Mouse (Mus musculus): Measurements from ENCODE around the gene Prr12.
A peak's percentile ranks its signal among the peaks of the same experiment; 100 is the strongest.

Gene Prr12

GRCm38 (mm10) chr7:45050945-45051600, 1.6 kb downstream of the Prr12 start:
- DNase-seq (ENCODE audit: low spot score), result peak; percentile 43

GRCm38 (mm10) chr7:45048923-45049657, 3.6 kb downstream of the Prr12 start:
- no peak for DNase-seq (ENCODE audit: low spot score)

DNA sequence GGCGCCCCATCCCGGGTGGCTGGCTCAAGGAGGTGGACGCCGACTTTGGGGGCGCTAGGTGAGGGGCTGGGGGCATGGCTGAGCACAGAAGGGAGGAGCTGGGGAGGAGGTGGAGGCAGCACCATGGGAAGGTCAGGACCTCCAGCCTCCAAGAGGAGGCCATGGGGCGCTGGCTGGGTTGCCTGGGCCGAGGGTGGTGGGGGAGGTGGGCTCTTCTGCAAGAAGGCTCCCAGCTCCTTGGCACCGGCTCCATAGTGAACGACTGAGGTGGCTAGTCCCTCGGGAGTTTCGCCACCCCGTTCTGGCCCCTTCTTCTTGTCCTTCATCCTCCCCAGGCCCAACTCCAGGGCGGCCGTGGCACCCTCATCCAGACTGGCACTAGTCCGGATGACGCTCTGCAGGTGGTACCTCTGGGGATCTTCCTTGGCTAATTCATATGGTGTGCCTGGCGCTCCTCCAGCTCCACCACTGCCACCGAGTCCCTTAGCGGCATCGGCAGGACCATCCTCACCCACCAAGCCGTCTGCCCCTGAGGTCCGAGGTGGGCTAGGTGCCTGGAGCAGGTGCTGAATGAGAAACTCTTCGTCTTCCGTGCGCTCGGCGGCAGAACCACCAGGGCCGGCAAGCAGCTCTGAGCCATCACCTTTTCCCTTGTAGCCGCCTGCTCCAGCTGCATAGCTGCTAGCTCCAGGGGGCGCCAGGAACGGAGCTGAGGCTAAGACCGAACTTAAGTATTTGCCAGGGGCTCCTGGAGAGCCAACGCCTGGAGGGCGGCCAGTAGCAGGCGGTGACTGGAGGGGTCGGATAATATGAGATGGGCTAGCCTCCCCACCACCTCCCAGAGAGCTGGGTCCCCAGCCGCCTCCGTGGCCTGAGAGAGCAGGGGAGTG, 4.4 kb downstream of the Prr12 start:
- no peak for DNase-seq (ENCODE audit: low spot score)

DNA sequence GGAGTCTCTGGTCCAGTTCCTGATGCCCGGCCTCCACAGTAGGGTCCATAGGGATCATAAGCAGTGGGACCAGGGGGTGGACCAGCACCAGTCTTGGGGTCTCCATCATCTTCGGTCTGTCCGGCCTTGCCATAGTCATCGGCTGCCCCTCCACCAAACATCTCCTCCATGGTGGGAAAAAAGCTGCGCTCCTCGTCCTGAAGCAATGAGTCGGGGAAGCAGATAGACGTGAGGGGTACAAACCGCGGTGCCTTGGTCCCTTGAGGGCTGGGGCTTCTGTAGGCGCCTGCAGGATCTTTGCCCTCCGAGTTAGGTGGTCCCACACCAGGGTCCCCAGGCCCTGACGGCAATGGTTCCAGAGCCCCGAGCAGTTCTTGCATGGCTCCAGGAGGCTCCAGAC, 5.2 kb downstream of the Prr12 start:
- DNase-seq (ENCODE audit: low spot score), result no peak

GRCm38 (mm10) chr7:45046853-45047350, 5.8 kb downstream of the Prr12 start:
- no peak for DNase-seq (ENCODE audit: low spot score)

DNA sequence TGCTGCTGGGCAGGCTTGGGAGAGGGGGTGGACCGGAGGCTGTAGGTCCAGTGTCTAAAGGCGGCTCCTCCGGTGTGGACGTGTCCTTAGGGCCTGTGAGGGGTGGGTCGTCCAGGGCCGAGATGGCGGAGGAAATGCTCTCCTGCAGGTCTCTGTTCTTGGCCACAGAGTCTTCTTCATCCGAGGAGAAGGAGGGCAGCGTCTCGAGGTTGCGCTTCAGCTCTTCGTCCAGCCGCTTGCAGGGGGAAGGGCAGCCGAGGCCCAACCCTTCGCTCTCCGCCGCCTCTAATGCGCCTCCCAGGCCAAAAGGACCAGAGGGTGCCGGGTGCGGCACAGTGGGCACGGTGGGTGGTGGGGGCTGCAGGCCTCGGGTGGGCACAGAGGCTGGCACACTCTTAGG, 6.9 kb downstream of the Prr12 start:
- DNase-seq (ENCODE audit: low spot score), result no peak

- DNase-seq (ENCODE audit: low spot score), result no peak
Measured at GRCm38 (mm10) chr7:45043307-45043706, 9.4 kb downstream of the Prr12 start.

DNA sequence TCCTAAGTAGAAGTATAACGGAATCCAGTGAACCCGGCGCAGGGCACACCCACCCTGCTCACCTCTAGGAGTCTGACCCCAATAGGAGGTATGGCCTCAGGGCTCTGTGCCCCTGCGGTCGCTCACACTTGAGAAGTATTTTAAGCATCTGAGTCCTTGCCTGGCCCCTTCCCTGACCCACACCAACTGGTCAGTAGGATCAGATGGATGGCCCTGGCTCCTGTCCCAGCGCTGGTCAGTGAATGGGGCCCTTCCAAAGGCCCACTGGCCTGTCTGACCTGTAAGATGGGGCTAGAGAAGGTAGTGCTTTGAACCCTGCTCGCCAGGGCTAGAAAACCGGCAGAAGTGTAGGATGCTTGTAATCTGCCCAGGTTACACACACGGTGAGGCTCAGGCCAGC, 11.8 kb downstream of the Prr12 start:
- DNase-seq (ENCODE audit: low spot score), result no peak

GRCm38 (mm10) chr7:45038411-45038810, 14.3 kb downstream of the Prr12 start:
- no peak for DNase-seq (ENCODE audit: low spot score)

DNA sequence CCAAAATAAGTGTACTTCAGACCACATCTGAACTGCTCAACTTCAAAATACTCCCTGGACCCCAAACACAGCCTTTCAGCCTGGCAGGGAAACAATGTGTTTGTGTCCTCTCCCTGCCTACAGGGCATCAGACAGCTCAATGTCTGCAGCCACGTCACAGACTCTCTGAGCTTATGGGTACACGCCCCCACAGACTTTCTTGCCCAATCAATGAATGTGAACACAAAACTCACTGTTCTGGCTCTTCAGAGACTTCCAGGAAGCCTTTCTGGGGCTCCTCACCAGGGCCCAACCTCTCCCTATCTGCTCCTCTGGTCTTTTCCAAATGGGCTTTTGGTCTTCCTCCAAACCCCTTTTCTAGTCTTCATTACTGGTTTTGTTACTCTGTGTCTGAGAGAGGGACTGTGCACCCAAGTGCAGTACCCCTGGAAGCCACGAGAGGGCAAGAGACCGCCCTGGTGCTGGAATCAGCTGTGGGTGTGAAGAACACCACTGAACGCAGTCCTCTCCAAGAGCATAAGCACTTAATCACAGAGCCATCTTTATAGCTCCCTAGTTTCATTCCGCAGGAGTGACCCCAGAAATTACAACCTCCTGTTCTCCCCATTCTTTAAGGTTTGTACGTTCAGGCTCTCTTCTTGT, 14.8 kb downstream of the Prr12 start:
- DNase-seq (ENCODE audit: low spot score), result no peak

DNA sequence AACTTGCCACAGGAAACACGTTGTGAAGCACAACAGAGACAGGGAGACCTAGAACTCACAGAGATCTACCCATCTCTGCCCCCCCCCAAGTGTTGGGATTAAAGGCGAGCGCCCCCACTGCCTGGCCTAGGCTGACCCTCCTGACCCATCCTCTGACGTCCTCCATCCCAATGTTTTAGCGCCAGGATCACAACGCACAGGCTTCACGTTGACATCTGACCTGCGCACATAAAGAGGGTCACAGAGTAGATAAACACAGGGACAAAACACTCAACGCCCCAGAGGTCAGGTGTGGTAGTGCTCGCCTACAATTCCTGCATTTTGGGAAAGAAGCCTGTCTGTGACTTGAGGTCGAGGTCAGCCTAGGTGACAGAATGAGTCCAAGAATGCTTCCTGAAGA, 16.0 kb downstream of the Prr12 start:
- no peak for DNase-seq (ENCODE audit: low spot score)

- DNase-seq (ENCODE audit: low spot score), result no peak
Measured at GRCm38 (mm10) chr7:45035631-45036030, 17.1 kb downstream of the Prr12 start.

GRCm38 (mm10) chr7:45033722-45034359, 18.8 kb downstream of the Prr12 start:
- no peak for DNase-seq (ENCODE audit: low spot score)

- DNase-seq (ENCODE audit: low spot score), result no peak
Measured at GRCm38 (mm10) chr7:45030857-45031256, 21.8 kb downstream of the Prr12 start.

DNA sequence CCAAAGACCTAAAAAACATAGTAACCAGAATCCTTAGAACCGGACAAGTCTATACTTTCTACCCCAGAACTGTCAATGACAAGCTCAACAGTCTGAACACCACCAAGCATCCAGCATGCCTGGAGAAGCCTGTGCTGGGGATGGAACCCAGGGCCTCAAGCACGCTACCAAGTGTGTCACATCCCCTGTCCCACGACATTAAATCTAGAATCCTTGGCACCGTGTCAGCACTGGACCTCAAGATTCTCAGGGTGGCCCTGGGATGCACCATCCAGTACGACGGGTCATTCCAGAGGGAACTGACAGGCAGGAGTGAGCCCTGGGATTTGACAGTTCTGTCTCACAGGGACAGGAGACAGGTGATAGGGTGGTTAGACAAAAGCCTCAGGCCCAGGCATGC, 22.7 kb downstream of the Prr12 start:
- no peak for DNase-seq (ENCODE audit: low spot score)

DNA sequence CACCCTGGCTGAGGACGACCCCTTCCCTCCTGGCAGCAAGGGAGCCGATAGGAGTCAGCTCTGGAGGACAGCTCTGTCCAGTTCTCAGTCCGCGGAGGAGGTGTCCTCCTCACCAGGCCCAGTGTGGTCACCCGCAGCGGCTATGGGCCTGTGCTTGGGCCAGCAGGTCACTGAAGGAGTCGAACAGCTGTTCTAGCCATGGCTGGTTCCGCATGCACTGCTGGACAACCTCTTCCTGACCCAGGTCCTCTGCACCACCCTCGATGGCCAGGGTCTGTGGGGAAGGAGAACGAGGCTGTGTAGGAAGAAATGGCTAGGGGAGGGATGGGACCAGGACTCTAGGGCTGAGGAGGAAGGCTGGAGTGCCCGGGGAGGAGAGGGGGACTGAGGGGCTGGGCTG, 24.3 kb downstream of the Prr12 start:
- no peak for DNase-seq (ENCODE audit: low spot score)

GRCm38 (mm10) chr7:45027761-45028160, 24.9 kb downstream of the Prr12 start:
- no peak for DNase-seq (ENCODE audit: low spot score)

- DNase-seq (ENCODE audit: low spot score), result no peak
Measured at GRCm38 (mm10) chr7:45026256-45026655, 26.4 kb downstream of the Prr12 start.

GRCm38 (mm10) chr7:45025601-45026220, 27.0 kb downstream of the Prr12 start:
- no peak for DNase-seq (ENCODE audit: low spot score)

- DNase-seq (ENCODE audit: low spot score), result no peak
Measured at GRCm38 (mm10) chr7:45024281-45025248, 28.1 kb downstream of the Prr12 start.

Measured in ovary, postnatal 14 days (tissue).